Mouse (Mus musculus) urinary bladder, postnatal 36 days (tissue): ENCODE results near the gene Olfr223.
A peak's percentile ranks its signal among the peaks of the same experiment; 100 is the strongest.
"Not testable (repeated sequence)": the region's sequence is repeated elsewhere in the genome, so short reads cannot be mapped to it uniquely, and the experiment has no call there.

ENCODE experiments used
- DNase-seq, 2 experiments: peaks; one replicate each; pipeline ENCODE4 v3.0.0; 2022; ENCODE audit warnings: low spot score in 2 of 2, mixed read lengths in 1 of 2

Olfr223 gene

GRCm38 (mm10) chr11:59593189-59593588 is at the start of gene Olfr223:
Olfr223 (minus strand) TSS chr11:59593289.
- DNase-seq, result no peak

- DNase-seq, result no peak
These were observed 49.3 kb upstream of the Olfr223 start for GRCm38 (mm10) chr11:59642420-59642819.

DNA sequence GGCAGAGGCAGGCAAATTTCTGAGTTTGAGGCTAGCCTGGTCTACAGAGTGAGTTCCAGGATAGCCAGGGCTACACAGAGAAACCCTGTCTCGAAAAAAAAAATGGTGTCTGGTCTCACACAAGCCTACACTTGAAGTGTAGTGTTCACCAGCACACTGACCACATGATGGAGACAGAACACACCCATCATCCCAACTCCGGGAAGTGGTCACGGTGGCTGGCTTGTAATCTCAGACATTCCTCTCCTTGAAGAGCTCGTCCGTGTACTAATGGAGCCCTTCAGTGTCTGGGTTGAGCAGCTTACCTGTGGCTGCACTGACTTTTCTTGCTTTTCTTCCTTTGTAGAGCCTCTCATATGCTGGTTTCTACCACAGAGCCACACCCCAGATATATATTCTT is 48.1 kb upstream of the Olfr223 start:
- no peak for DNase-seq

DNA sequence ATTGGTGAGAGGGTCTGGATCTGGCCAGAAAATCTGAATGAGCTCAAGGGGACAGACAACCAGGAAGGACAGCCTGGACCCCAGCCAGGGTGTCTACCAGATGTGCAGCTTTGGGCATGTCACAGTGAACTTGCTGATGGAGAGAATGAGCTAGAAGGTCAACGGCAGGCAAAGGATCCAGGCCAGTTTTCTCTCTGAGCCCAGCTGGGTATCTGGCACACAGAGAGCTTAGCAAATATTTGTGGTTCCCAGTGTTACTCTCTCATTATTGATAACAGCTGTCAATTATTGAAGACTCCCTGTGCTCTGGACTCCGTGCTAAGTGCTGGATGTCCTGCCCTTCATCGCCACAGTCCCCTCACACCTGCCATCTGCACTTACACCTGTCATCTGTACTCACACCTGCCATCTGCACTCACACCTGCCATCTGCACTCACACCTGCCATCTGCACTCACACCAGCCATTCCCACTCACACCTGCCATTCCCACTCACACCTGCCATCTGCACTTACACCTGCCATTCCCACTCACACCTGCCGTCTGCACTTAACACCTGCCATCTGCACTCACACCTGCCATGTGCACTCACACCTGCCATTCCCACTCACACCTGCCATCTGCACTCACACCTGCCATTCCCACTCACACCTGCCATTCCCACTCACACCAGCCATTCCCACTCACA is 47.0 kb upstream of the Olfr223 start:
- no peak for DNase-seq

GRCm38 (mm10) chr11:59636695-59637414 is 43.8 kb upstream of the Olfr223 start:
- no peak for DNase-seq

DNA sequence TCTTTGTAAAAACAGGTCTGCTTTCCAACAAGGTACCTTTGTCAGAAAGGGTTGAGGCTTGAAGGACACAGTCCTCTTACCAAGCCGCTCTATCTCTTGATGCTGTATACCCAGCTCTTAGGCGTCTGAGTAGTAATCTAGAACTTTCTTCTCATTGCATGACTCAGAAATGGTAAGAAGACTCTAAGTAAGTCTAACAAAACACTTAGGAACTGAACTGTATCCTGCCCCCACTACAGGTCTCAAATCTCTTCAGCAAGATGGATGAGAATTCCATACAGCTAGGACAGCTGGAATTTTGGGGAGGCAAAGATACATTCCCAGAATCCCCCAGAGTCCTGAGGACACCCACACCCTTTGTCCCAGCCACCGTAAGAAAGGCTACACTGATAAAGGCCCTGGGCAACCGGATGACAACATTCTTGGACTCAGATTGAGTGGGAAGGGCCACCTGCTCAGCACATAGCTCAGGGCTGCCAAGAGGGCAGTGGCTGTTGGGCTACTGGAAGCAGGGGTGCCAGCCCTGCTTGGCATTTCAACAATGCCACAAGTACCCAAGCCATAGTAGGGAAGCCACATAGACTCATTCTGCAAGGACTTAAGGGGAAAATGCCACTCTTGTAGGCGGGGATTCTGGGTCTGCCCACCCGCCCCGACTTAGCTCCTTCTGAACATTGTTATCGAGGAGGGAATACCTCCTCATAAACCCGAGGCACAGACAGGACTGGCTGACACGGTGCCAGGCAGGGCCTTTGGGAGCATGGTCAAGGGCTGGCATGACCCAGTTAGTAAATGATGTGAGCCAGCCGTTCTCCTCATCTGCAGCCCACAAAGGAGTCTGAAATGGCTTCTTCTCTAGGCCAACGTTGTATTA is 43.0 kb upstream of the Olfr223 start:
- peak in 1 of 2 experiments; percentile 21 for DNase-seq

DNA sequence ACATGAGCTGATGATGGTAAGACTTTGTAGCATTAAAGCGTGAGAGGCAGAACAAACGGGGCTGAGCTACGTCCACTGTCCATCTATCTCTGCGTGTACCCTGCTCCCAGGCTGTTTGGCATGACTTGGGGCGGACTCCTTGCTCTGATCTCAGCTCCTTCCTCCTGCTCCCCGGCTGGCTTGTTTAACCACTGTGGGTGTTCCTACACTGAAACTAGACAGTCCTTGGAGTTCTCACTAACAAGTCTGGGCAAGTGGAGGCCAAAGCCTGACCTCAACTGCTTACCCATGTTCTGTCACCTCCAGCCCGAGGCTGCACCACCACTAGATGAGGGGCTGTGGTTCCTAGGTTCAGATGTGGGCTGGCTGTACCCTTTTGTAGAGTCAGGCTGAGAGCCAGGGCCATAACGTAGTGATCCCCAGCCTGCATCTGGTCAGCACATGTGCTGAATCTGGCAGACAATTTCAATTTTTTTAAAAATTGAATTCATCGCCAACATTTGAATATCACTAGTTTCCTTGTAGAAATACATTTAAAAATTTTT is 42.2 kb upstream of the Olfr223 start:
- DNase-seq, result peak; percentile 44 to 51

DNA sequence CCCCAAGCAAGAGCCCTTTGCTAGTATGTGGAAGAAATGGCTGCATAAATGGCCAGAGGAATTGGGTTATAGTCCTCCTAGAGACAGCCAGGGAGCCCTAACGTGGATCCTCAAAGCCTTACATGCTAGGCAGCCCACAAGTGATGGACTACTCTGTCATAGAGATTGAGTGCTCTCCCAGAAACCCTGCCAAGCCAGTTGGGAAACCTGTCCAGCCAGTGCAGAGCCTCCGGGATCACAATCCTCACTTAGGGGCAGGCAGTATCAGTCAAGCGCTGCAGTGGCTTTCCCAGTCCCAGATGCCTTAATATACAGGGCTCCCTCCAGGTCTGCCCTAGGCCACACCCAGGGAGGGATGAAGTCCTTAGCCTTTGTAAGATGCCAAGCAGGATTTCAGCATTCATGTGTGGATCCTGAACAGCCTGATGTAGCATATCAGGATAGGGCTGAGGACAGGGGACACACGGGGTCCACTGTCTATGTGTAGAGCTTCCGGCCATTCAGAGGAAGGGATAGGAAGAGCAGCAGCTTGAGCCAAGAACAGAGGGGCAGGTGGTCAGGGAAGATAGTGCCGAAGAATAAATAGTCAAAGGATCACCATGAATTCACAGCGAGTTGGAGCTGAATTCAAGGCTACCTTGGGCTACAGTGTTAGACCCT is 41.0 kb upstream of the Olfr223 start:
- DNase-seq, result peak in 1 of 2 experiments; percentile 45

- DNase-seq, result peak in 1 of 2 experiments; percentile 36
These were observed 39.9 kb upstream of the Olfr223 start for GRCm38 (mm10) chr11:59633037-59633436.

- DNase-seq, result no peak
These were observed 38.9 kb upstream of the Olfr223 start for GRCm38 (mm10) chr11:59631980-59632379.

DNA sequence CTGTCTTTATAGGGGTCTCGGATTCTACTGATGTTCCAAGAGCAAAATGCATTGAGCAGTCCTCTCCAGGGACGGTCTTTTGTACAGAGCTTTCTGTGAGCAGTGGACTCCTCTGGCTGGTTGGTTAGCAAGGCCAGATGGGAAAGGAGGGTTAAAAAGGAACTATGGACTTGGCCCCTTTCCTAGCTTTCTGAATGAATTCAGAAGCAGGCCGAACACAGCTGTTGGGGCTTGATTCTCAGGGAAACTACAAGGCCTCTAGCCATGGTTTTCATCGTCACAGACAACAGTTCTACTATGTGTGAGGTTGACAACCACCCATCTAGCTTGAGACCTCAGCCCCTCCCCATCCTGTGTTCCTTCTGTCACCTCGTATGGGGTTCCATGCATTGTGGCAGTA is 36.8 kb upstream of the Olfr223 start:
- no peak for DNase-seq

GRCm38 (mm10) chr11:59628177-59628576 is 35.1 kb upstream of the Olfr223 start:
- DNase-seq, result no peak

GRCm38 (mm10) chr11:59626192-59626591 is 33.1 kb upstream of the Olfr223 start:
- no peak for DNase-seq

DNA sequence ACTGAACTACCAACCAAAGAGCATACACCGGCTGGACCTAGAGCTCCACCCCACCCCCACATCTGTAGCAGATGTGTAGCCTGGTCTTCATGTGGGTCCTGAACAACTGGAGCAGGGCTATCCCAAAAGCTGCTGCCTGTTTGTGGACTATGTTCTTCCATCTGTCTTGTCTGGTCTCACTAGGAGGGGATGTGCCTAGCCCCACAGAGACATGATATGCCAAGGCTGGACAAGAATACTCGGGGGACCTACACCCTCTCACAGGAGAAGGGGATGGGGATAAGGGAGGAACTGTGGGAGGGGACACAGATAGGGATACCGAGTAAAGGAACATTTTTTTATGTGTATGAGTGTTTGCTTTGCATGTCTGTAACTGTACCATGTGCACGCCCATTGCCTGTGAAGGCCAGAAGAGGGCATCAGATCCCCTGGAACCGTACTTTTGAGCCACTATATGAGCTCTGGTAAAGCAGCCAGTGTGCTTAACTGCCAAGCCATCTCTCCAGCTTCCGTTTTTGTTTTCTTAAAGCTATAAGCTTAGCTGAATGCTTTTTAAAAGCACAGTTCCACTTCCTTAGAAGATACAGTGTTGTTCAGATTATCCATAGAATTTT is 31.0 kb upstream of the Olfr223 start:
- DNase-seq, result peak; percentile 34 to 67

DNA sequence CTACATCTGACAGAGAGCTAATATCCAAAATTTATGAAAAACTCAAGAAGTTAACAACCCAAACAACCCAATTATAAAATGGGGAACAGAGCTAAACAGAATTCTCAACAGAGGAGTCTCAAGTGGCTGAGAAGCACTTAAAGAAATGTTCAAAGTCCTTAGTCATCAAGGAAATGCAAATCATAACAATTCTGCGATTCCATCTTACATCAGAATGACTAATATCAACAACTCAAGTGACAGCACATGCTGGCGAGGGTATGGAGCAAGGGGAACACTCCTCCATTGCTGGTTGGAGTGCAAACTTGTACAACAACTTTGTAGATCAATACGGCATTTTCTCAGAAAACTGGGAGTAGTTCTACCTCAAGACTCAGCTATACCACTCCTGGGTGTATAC is 29.1 kb upstream of the Olfr223 start:
- no peak for DNase-seq

DNA sequence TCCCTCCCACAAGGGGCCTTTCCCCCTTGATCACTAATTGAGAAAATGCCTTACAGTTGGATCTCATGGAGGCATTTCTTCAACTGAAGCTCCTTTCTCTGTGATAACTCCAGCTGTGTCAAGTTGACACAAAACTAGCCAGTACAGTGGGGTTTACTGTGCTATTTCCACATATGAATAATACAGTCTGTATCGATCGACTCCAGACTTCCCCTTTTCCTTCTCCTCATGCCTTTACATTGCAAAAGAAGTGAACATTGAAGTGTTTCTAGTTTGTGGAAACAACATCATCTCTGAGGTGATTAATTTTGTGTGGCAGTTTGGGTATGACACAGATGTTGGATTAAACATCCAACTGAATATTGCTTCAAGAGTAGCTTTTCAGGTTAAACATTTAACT is 23.9 kb upstream of the Olfr223 start:
- not testable (repeated sequence) for DNase-seq

GRCm38 (mm10) chr11:59614120-59614519 is 21.0 kb upstream of the Olfr223 start:
- DNase-seq, result no peak

- DNase-seq, result no peak
These were observed 18.6 kb upstream of the Olfr223 start for GRCm38 (mm10) chr11:59611646-59612045.

- DNase-seq, result no peak
These were observed 9.2 kb upstream of the Olfr223 start for GRCm38 (mm10) chr11:59602287-59602686.

DNA sequence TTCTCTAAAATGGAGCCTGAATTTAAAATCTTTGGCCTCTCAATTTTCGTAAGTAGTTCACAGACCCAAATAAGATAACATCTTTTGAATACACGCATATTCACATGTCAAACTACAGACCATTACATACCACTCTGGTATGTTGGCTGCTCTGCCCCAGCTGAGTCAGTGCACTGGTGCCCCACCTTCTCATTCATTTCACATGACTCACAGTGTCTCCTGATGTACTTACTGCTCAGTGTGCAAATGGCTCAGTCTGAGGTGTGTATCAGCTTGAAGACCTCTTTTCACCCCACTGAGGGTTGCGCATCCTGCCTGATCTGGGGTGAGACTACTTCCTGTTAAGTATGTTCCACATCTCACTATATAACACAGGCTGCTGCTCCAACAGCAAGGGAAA is 7.8 kb upstream of the Olfr223 start:
- peak in 1 of 2 experiments; percentile 9 for DNase-seq

GRCm38 (mm10) chr11:59599211-59599610 is 6.1 kb upstream of the Olfr223 start:
- DNase-seq, result no peak
